11 mouse cellular contexts compared by ENCODE assay signal in genomic region chr9:44072599-44072915, GRCm38 (mm10). TPM values are rescaled to one million over a fixed set of nuclear protein-coding genes. Genes with fewer than 3 reads are reported as not detected.
DNase-seq lines count a peak whose midpoint lies in the region; ATAC-seq lines count a peak whose summit lies in the region.
"Had no signal": no experiment of that assay in that cellular context is flagged by ENCODE, and none has a peak within 500 bp of the region (broad histone marks: within the 10 kb centered on the region; RNA-seq: fewer than 3 reads in every experiment).

No protein-coding gene starts in this region.

- H3K4me2 ChIP-seq in limb, embryonic 12.5 days = 0 out of 2 replicates have a peak overlapping the region, but pooled peaks have one; percentile 26
- no peak overlapping the region; the same call in 1 of the 2 replicates for H3K4me2 ChIP-seq in limb, embryonic 15.5 days
- H3K4me2 ChIP-seq: stomach, embryonic 15.5 days had no signal

- no peak overlapping the region for H3K27ac ChIP-seq in limb, embryonic 12.5 days
- no peak overlapping the region; the same call in 1 of the 2 replicates for H3K27ac ChIP-seq in limb, embryonic 10.5 days
- 0 out of 2 replicates have a peak overlapping the region, but pooled peaks have one; percentile 43 for H3K27ac ChIP-seq in limb, embryonic 15.5 days
- H3K27ac ChIP-seq: stomach, embryonic 15.5 days had no signal

- no peak overlapping the region for H3K9ac ChIP-seq in limb, embryonic 12.5 days (replicated peaks)
- H3K9ac ChIP-seq in limb, embryonic 15.5 days = no peak overlapping the region
- H3K9ac ChIP-seq: stomach, embryonic 15.5 days had no signal

- no peak overlapping the region for H3K4me3 ChIP-seq in limb, embryonic 12.5 days (replicated peaks)
- H3K4me3 ChIP-seq in limb, embryonic 10.5 days = no peak overlapping the region
- H3K4me3 ChIP-seq in limb, embryonic 15.5 days = no peak overlapping the region
- H3K4me3 ChIP-seq: stomach, embryonic 15.5 days had no signal

- H3K9me3 ChIP-seq in limb, embryonic 12.5 days = no peaks in the 10 kb centered on the region
- no peaks in the 10 kb centered on the region for H3K9me3 ChIP-seq in limb, embryonic 10.5 days (replicated peaks)
- no peaks in the 10 kb centered on the region for H3K9me3 ChIP-seq in limb, embryonic 15.5 days
- H3K9me3 ChIP-seq: stomach, embryonic 15.5 days had no signal

- H3K27me3 ChIP-seq in limb, embryonic 12.5 days = peaks cover 23% of the 10 kb centered on the region
- peaks cover 41% of the 10 kb centered on the region for H3K27me3 ChIP-seq in limb, embryonic 10.5 days (ENCODE audit: low read depth, poor library complexity, severe bottlenecking)
- peaks cover 7% of the 10 kb centered on the region; the same call in 1 of the 2 replicates for H3K27me3 ChIP-seq in limb, embryonic 15.5 days
- H3K27me3 ChIP-seq: Patski; stomach, embryonic 15.5 days had no signal

- peaks cover 37% of the 10 kb centered on the region for H3K4me1 ChIP-seq in limb, embryonic 12.5 days (replicated peaks)
- peaks cover 40% of the 10 kb centered on the region for H3K4me1 ChIP-seq in limb, embryonic 10.5 days
- peaks cover 38% of the 10 kb centered on the region for H3K4me1 ChIP-seq in limb, embryonic 15.5 days

- no peaks in the 10 kb centered on the region for H3K36me3 ChIP-seq in limb, embryonic 12.5 days
- H3K36me3 ChIP-seq in limb, embryonic 10.5 days = no peaks in the 10 kb centered on the region
- H3K36me3 ChIP-seq in limb, embryonic 15.5 days = no peaks in the 10 kb centered on the region
- H3K36me3 ChIP-seq: stomach, embryonic 15.5 days had no signal

- DNase-seq in limb, embryonic 10.5 days (ENCODE audit: low spot score) = no peak
- peak; percentile 31 to 41 for DNase-seq in cerebellum, postnatal 25 days
- peak; percentile 71 to 80 for DNase-seq in heart, adult 9 months (ENCODE audit: low spot score in 2 of 2)
- DNase-seq in liver = no peak
- DNase-seq in thymus, postnatal 0 days (ENCODE audit: low spot score) = no peak
- DNase-seq in spleen, postnatal 36 days (ENCODE audit: low spot score in 2 of 2) = no peak

- WGBS in limb, embryonic 12.5 days = 38% methylated on average over 4 of the region's 4 CpGs
- WGBS in limb, embryonic 10.5 days = 35% methylated on average over 4 of the region's 4 CpGs
- 48% methylated on average over 4 of the region's 4 CpGs for WGBS in limb, embryonic 15.5 days

- no peak for ATAC-seq in limb, embryonic 12.5 days (ENCODE audit: insufficient number of reproducible peaks, insufficient read depth, low FRiP score, low TSS enrichment, low read depth)
- no peak for ATAC-seq in limb, embryonic 15.5 days (ENCODE audit: insufficient number of reproducible peaks, low FRiP score, low TSS enrichment, low read depth)
- ATAC-seq: Patski had no signal

RNA-seq across cellular contexts. Expression of gene Usp2, which starts 5.7 kb away (rescaled TPM):
- 8.5 and 11.0 TPM in 2 replicates for polyA plus RNA-seq in limb, embryonic 12.5 days (2016; fragmentation: Nextera tagmentation; extraction: Ambion mirVana)
- 8.9 and 10.7 TPM in 2 replicates for polyA plus RNA-seq in limb, embryonic 10.5 days (2016; fragmentation: Nextera tagmentation; extraction: Ambion mirVana)
- polyA plus RNA-seq in limb, embryonic 15.5 days (2015; fragmentation: Nextera tagmentation; extraction: Ambion mirVana) = 22.5 and 41.2 TPM in 2 replicates
- polyA plus RNA-seq in thymus, postnatal 0 days (2015; fragmentation: Nextera tagmentation; extraction: Ambion mirVana) = 7.4 and 13.1 TPM in 2 replicates

RNA-seq across cellular contexts. Expression of gene Mfrp, which starts 29.0 kb away (rescaled TPM):
- polyA plus RNA-seq in limb, embryonic 12.5 days (2016; fragmentation: Nextera tagmentation; extraction: Ambion mirVana) = 0.29 and 0.40 TPM in 2 replicates
- polyA plus RNA-seq in limb, embryonic 10.5 days (2016; fragmentation: Nextera tagmentation; extraction: Ambion mirVana) = 0.13 and 0.14 TPM in 2 replicates
- 0.10 and 0.20 TPM in 2 replicates for polyA plus RNA-seq in limb, embryonic 15.5 days (2015; fragmentation: Nextera tagmentation; extraction: Ambion mirVana)
- not detected in 2 replicates for polyA plus RNA-seq in thymus, postnatal 0 days (2015; fragmentation: Nextera tagmentation; extraction: Ambion mirVana)
- polyA plus RNA-seq: liver, adult 2 months had no signal

RNA-seq across cellular contexts. Expression of gene Thy1, which starts 29.4 kb away (rescaled TPM):
- polyA plus RNA-seq in limb, embryonic 12.5 days (2016; fragmentation: Nextera tagmentation; extraction: Ambion mirVana) = 0.47 TPM in 1 of 2 replicates, not detected in the other
- polyA plus RNA-seq in limb, embryonic 10.5 days (2016; fragmentation: Nextera tagmentation; extraction: Ambion mirVana) = 0.21 TPM in 1 of 2 replicates, not detected in the other
- 14.0 and 18.8 TPM in 2 replicates for polyA plus RNA-seq in limb, embryonic 15.5 days (2015; fragmentation: Nextera tagmentation; extraction: Ambion mirVana)
- polyA plus RNA-seq in thymus, postnatal 0 days (2015; fragmentation: Nextera tagmentation; extraction: Ambion mirVana) = 415 and 436 TPM in 2 replicates
- polyA plus RNA-seq: Patski had no signal

RNA-seq across cellular contexts. Expression of gene C1qtnf5, which starts 34.5 kb away (rescaled TPM):
- 0.84 TPM in 1 of 2 replicates, not detected in the other for polyA plus RNA-seq in limb, embryonic 12.5 days (2016; fragmentation: Nextera tagmentation; extraction: Ambion mirVana)
- 0.24 TPM in 1 of 2 replicates, not detected in the other for polyA plus RNA-seq in limb, embryonic 10.5 days (2016; fragmentation: Nextera tagmentation; extraction: Ambion mirVana)
- polyA plus RNA-seq in limb, embryonic 15.5 days (2015; fragmentation: Nextera tagmentation; extraction: Ambion mirVana) = 8.5 and 9.4 TPM in 2 replicates
- polyA plus RNA-seq in thymus, postnatal 0 days (2015; fragmentation: Nextera tagmentation; extraction: Ambion mirVana) = 1.2 and 2.0 TPM in 2 replicates

RNA-seq across cellular contexts. Expression of gene Gm49380, which starts 40.7 kb away (rescaled TPM):
- 0.08 and 0.17 TPM in 2 replicates for polyA plus RNA-seq in limb, embryonic 12.5 days (2016; fragmentation: Nextera tagmentation; extraction: Ambion mirVana)
- 0.10 and 0.35 TPM in 2 replicates for polyA plus RNA-seq in limb, embryonic 10.5 days (2016; fragmentation: Nextera tagmentation; extraction: Ambion mirVana)
- polyA plus RNA-seq in limb, embryonic 15.5 days (2015; fragmentation: Nextera tagmentation; extraction: Ambion mirVana) = 0.27 and 0.28 TPM in 2 replicates
- 0.05 and 0.10 TPM in 2 replicates for polyA plus RNA-seq in thymus, postnatal 0 days (2015; fragmentation: Nextera tagmentation; extraction: Ambion mirVana)
- polyA plus RNA-seq: liver, adult 2 months had no signal

Comparison
In these comparisons a context has a peak if more than half of its experiments do, and no peak if none do; other contexts are left out.
1. DNase-seq: peak in cerebellum, postnatal 25 days (2 of 2) and heart, adult 9 months (2 of 2); none in limb, embryonic 10.5 days (single experiment), liver (single experiment), thymus, postnatal 0 days (single experiment) and spleen, postnatal 36 days (0 of 2).
2. RNA of gene Thy1, which starts 29.4 kb away (polyA plus RNA-seq): 415 to 436 TPM in thymus, postnatal 0 days; 14.0 to 18.8 TPM in limb, embryonic 15.5 days, 0.21 TPM in limb, embryonic 10.5 days and 0.47 TPM in limb, embryonic 12.5 days; every median in the first group is over 10 times any median in the second.